Mouse (Mus musculus): ENCODE results near the gene Ncoa4. TPM values are rescaled to one million over a fixed set of nuclear protein-coding genes. Genes with fewer than 3 reads are reported as not detected.
"Not testable (repeated sequence)": the region's sequence is repeated elsewhere in the genome, so short reads cannot be mapped to it uniquely, and the experiment has no call there.

The Ncoa4 gene
- 74.8 and 106 TPM in 2 replicates for polyA plus RNA-seq (2014; fragmentation: Nextera tagmentation; extraction: Ambion mirVana)

DNA sequence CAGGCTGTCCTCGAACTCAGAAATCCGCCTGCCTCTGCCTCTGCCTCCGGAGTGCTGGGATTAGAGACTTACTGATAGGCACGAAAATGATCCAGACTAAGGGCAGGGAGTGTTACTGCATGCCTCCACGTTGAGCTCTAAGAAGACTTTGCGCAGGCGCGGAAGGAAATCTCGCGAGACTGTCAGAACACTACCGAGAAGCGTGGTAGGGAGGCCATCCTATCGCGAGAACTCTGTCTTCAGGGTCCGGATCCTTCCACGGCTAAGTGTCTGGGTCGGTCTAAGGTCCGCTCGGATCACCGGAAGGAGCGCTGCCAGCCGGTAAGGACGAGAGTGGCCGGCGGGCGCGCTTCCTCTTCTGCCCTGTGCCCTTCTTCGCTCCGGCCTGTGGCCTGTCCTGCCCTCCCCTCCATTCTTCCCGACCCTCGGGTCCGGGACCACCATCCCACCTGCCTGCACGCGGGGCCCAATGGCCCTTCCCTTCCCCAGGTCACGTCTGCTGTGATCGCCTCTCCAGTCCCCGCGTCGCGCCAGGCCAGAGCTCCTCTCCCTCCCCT lies at the start of gene Ncoa4:
Gene Ncoa4 (plus strand): TSS at position 176 of the 557 bp plus-strand sequence.
- under 1% methylated on average over 40 of the region's 40 CpGs for WGBS
- Histone ChIP-seq H3K9ac (ENCODE audit: low read depth, low read length) (peak within 1 kb of the TSS; percentile 77), H3K36me3 (ENCODE audit: control insufficient read depth, insufficient read depth, low read length) (no peaks in the 10 kb centered on the region), H3K27me3 (ENCODE audit: control insufficient read depth, insufficient read depth, low read length) (no peaks in the 10 kb centered on the region), H3K27ac (ENCODE audit: low read depth, low read length) (peak within 1 kb of the TSS; percentile 73), H3K4me1 (ENCODE audit: control insufficient read depth, insufficient read depth, low read length) (peaks cover 12% of the 10 kb centered on the region), H3K4me3 (ENCODE audit: low read length) (peak within 1 kb of the TSS; percentile 65), H3K4me2 (replicated peaks; ENCODE audit: low read depth, low read length) (peak within 1 kb of the TSS; percentile 75), H3K9me3 (ENCODE audit: control insufficient read depth, low read length) (no peaks in the 10 kb centered on the region)
- peak; percentile 97 for ATAC-seq (ENCODE audit: low FRiP score, low TSS enrichment)

DNA sequence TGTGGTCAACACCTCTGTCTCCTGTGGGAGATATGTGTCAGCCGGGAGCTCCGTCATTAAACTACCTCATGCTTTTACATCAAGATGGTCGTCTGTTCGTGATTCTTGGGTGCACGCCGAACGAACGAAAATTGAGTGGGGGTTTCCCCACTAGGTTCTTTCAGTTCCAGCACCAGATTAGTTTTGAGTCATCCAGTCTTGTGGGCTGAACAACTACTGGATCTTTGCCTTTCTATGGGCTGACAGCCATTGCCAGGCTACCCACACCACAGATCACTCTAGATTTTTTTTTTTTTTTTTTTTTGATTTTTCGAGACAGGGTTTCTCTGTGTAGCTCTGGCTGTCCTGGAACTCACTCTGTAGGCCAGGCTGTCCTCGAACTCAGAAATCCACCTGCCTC lies 47.5 kb upstream of the Ncoa4 start:
- ATAC-seq (ENCODE audit: low FRiP score, low TSS enrichment); H3K4me1 ChIP-seq (ENCODE audit: control insufficient read depth, insufficient read depth, low read length): not testable (repeated sequence)
- 94% methylated on average over 10 of the region's 10 CpGs for WGBS

DNA sequence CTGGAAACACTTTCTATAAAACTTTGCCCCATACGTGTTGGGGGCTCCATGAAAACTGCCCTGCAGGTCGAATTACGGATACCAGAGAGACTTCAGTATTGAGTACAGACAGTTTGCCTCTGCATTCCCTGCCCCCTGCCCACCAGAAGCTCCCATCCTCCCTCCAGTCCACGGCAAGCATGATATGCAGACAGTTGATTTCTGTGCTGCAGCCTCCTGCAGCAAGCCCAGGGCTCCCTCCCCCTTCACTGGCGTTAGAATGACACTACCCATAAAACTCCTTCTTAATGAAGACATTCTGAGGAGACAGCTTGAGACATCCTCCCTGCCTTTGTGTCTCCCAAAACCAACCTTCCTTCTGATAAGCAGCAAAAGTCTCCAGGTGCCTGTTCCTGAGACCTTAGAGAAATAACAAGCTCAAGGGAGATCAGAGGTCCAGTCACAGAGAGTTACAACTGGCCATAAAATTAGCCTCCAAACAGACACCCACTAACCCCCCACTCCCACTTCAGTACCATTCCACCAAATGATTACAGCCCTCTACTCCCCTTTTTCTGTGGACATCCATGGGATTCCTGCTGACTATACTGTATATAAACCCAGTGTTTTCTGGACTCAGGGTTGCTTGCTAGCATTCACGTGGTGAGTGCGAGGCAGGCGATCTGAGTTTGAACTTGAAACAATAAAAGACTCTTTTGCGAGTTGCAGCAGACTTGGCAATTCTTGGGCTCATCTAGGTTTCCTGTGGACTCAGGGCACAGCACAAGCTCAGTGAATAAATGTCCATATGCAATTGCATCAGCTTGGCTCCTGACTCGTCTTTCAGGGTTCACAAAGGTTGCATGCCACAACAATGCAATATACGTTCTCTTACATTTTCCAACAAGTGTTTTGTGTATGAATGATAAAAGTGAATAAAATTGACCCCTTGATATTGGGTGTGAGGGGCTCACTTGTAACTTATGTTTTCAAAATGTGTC lies 38.4 kb upstream of the Ncoa4 start:
- peak; percentile 75 for ATAC-seq (ENCODE audit: low FRiP score, low TSS enrichment)

More for the DNA sequence above, 47.5 kb upstream of the Ncoa4 start:
- H3K4me3 ChIP-seq (ENCODE audit: low read length); H3K9ac ChIP-seq (ENCODE audit: low read depth, low read length); H3K9me3 ChIP-seq (ENCODE audit: control insufficient read depth, low read length); H3K27ac ChIP-seq (ENCODE audit: low read depth, low read length); H3K27me3 ChIP-seq (ENCODE audit: control insufficient read depth, insufficient read depth, low read length); H3K36me3 ChIP-seq (ENCODE audit: control insufficient read depth, insufficient read depth, low read length); H3K4me2 ChIP-seq (replicated peaks; ENCODE audit: low read depth, low read length): not testable (repeated sequence)

DNA sequence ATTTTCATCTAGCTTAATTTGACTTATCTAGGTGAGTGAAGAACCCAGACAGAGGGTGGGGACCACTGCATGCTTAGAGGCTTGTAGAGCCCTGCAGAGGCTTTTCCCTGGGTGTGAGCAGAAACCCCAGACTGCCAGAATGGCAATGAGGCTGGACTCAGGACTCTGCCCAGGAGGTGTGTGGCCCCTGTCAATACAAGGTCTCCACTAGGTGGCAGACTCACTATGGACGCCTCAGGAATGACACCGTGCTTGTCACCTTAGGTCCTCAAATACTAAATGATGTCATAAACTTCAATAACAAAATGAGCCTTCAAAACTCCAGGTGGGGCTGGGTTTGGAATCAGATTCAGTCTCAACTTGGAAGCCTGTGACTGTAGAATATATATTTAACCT lies 37.7 kb upstream of the Ncoa4 start:
- Histone ChIP-seq H3K9me3 (ENCODE audit: control insufficient read depth, low read length) (no peaks in the 10 kb centered on the region), H3K27ac (ENCODE audit: low read depth, low read length) (no peak overlapping the region)
- WGBS = 51% methylated on average over 2 of the region's 2 CpGs

More for the DNA sequence above, 38.4 kb upstream of the Ncoa4 start:
- Histone ChIP-seq H3K27me3 (ENCODE audit: control insufficient read depth, insufficient read depth, low read length) (no peaks in the 10 kb centered on the region), H3K27ac (ENCODE audit: low read depth, low read length) (peak overlapping the region; percentile 55; the same call in 1 of the 2 replicates), H3K9ac (ENCODE audit: low read depth, low read length) (no peak overlapping the region), H3K36me3 (ENCODE audit: control insufficient read depth, insufficient read depth, low read length) (no peaks in the 10 kb centered on the region), H3K4me3 (ENCODE audit: low read length) (no peak overlapping the region), H3K4me1 (ENCODE audit: control insufficient read depth, insufficient read depth, low read length) (peaks cover 9% of the 10 kb centered on the region; the same call in 1 of the 2 replicates), H3K4me2 (replicated peaks; ENCODE audit: low read depth, low read length) (0 out of 2 replicates have a peak overlapping the region, but pooled peaks have one; percentile 10), H3K9me3 (ENCODE audit: control insufficient read depth, low read length) (no peaks in the 10 kb centered on the region)
- 24% methylated on average over 11 of the region's 11 CpGs for WGBS

DNA sequence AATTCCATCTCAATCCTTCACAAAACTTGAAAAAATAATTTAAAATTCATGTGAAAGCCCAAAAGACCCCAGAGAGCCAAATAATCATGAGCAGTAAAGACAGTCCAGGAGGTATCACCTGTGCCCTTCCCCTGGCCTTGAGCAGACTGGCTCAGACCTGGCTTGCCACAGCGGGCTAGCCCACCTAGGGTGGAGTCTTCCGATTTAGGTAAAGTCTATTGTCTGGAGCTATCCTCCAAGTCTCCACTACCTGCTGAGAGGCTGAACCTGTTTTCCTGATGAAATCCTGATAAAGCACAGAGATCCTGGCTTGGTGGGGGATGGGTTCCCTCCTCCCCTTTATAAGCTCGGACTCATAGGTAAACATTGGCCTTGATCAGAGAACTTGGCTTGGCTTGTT lies 35.4 kb upstream of the Ncoa4 start:
- Histone ChIP-seq H3K36me3 (ENCODE audit: control insufficient read depth, insufficient read depth, low read length) (no peaks in the 10 kb centered on the region), H3K27me3 (ENCODE audit: control insufficient read depth, insufficient read depth, low read length) (no peaks in the 10 kb centered on the region), H3K9ac (ENCODE audit: low read depth, low read length) (no peak overlapping the region), H3K4me2 (replicated peaks; ENCODE audit: low read depth, low read length) (no peak overlapping the region), H3K4me3 (ENCODE audit: low read length) (no peak overlapping the region), H3K4me1 (ENCODE audit: control insufficient read depth, insufficient read depth, low read length) (peaks cover 9% of the 10 kb centered on the region; the same call in 1 of the 2 replicates), H3K9me3 (ENCODE audit: control insufficient read depth, low read length) (no peaks in the 10 kb centered on the region), H3K27ac (ENCODE audit: low read depth, low read length) (no peak overlapping the region)
- WGBS = 78% methylated on average over 3 of the region's 3 CpGs
- no peak for ATAC-seq (ENCODE audit: low FRiP score, low TSS enrichment)

More for the DNA sequence above, 37.7 kb upstream of the Ncoa4 start:
- H3K4me1 ChIP-seq (ENCODE audit: control insufficient read depth, insufficient read depth, low read length) = peaks cover 9% of the 10 kb centered on the region; the same call in 1 of the 2 replicates
- no peak overlapping the region for H3K9ac ChIP-seq (ENCODE audit: low read depth, low read length)
- H3K27me3 ChIP-seq (ENCODE audit: control insufficient read depth, insufficient read depth, low read length) = no peaks in the 10 kb centered on the region
- H3K4me2 ChIP-seq (replicated peaks; ENCODE audit: low read depth, low read length) = no peak overlapping the region
- no peaks in the 10 kb centered on the region for H3K36me3 ChIP-seq (ENCODE audit: control insufficient read depth, insufficient read depth, low read length)
- no peak overlapping the region for H3K4me3 ChIP-seq (ENCODE audit: low read length)
- peak; percentile 16; the same call in 1 of the 2 replicates for ATAC-seq (ENCODE audit: low FRiP score, low TSS enrichment)

DNA sequence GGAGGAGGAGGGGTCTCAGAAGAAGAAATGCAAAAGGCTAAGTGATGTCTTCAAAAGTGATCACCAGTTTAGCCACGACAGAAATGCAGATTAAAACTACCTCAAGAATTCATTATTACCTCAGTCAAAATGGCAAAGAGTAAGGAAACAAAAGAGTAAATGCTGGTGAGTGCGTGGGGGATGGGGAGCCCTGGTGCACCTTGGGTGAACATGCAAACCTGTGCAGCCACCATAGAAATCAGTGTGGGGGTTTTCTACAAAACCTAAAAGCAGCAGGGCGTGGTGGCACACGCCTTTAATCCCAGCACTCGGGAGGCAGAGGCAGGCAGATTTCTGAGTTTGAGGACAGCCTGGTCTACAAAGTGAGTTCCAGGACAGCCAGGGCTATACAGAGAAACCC lies 34.4 kb upstream of the Ncoa4 start:
- H3K4me2 ChIP-seq (replicated peaks; ENCODE audit: low read depth, low read length); H3K4me3 ChIP-seq (ENCODE audit: low read length); H3K27ac ChIP-seq (ENCODE audit: low read depth, low read length); H3K9ac ChIP-seq (ENCODE audit: low read depth, low read length); H3K4me1 ChIP-seq (ENCODE audit: control insufficient read depth, insufficient read depth, low read length); H3K9me3 ChIP-seq (ENCODE audit: control insufficient read depth, low read length); H3K36me3 ChIP-seq (ENCODE audit: control insufficient read depth, insufficient read depth, low read length); H3K27me3 ChIP-seq (ENCODE audit: control insufficient read depth, insufficient read depth, low read length); ATAC-seq (ENCODE audit: low FRiP score, low TSS enrichment): not testable (repeated sequence)
- 87% methylated on average over 5 of the region's 5 CpGs for WGBS

DNA sequence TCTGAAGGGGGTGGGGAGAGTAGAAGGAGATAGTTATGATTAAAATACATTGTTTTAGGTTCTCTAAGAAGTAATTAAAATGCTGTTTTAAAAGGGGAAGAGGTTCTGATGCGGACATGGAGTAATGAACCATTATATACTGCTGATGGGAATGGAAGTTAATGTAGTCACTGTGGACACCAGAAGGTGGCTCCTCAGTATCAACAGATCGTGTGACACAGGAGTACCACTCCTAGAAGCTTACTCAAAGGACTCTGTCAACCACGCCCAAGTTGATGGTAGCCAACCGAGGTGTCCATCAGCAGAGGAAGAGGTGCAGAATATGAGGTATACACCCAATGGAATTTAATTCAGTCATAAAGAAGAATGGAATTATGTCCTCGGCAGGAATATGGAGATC lies 31.3 kb upstream of the Ncoa4 start:
- Histone ChIP-seq H3K4me1 (ENCODE audit: control insufficient read depth, insufficient read depth, low read length) (no peaks in the 10 kb centered on the region), H3K9ac (ENCODE audit: low read depth, low read length) (no peak overlapping the region), H3K4me3 (ENCODE audit: low read length) (no peak overlapping the region), H3K27ac (ENCODE audit: low read depth, low read length) (no peak overlapping the region), H3K9me3 (ENCODE audit: control insufficient read depth, low read length) (no peaks in the 10 kb centered on the region), H3K36me3 (ENCODE audit: control insufficient read depth, insufficient read depth, low read length) (no peaks in the 10 kb centered on the region), H3K27me3 (ENCODE audit: control insufficient read depth, insufficient read depth, low read length) (no peaks in the 10 kb centered on the region), H3K4me2 (replicated peaks; ENCODE audit: low read depth, low read length) (no peak overlapping the region)
- WGBS = 77% methylated on average over 5 of the region's 5 CpGs
- no peak for ATAC-seq (ENCODE audit: low FRiP score, low TSS enrichment)

DNA sequence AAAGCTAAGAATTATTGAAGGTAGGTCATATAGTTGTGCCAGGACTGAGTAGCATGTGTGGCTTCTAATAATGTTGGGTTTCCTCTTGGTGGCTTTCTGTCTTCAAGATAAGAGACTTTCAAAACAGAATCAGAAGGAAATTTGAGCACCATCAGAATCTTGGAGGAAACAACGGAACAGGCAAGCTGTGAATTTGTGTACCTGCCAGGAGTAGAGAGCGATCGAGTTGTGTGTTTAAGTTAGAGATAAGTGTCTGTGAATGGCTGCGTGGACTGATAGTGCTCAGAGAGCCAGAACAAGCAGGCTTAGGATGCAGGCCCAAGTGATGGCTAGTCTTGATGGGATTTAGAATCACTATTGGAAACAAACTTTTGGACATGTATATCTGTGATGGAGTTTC lies 27.8 kb upstream of the Ncoa4 start:
- H3K4me2 ChIP-seq (replicated peaks; ENCODE audit: low read depth, low read length) = no peak overlapping the region
- no peaks in the 10 kb centered on the region for H3K9me3 ChIP-seq (ENCODE audit: control insufficient read depth, low read length)
- H3K36me3 ChIP-seq (ENCODE audit: control insufficient read depth, insufficient read depth, low read length) = no peaks in the 10 kb centered on the region
- H3K27ac ChIP-seq (ENCODE audit: low read depth, low read length) = no peak overlapping the region
- 83% methylated on average over 4 of the region's 4 CpGs for WGBS
- no peak overlapping the region for H3K4me3 ChIP-seq (ENCODE audit: low read length)
- H3K27me3 ChIP-seq (ENCODE audit: control insufficient read depth, insufficient read depth, low read length) = no peaks in the 10 kb centered on the region
- ATAC-seq (ENCODE audit: low FRiP score, low TSS enrichment) = no peak
- H3K4me1 ChIP-seq (ENCODE audit: control insufficient read depth, insufficient read depth, low read length) = no peaks in the 10 kb centered on the region
- H3K9ac ChIP-seq (ENCODE audit: low read depth, low read length) = no peak overlapping the region

DNA sequence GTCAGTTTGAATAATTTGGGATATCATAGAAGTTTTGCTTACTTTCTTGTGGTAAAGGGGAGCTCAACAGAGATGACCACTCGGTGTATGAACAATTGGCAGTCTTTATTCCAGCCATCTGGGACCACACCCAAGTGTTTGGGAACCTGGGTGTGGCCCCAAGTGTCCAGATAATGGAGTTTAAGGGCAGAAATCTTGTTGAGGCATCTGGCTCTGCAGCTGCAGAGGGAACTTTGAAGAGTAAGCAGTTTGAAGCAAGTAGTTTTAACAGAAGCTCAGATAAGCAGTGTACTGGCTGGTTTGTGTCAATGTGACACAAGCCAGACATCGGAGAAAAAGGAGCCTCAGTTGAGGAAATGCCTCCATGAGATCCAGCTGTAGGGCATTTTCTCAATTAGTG lies 25.4 kb upstream of the Ncoa4 start:
- H3K9ac ChIP-seq (ENCODE audit: low read depth, low read length) = no peak overlapping the region
- WGBS = 86% methylated on average over 2 of the region's 2 CpGs
- H3K4me3 ChIP-seq (ENCODE audit: low read length) = no peak overlapping the region
- H3K27me3 ChIP-seq (ENCODE audit: control insufficient read depth, insufficient read depth, low read length) = no peaks in the 10 kb centered on the region
- ATAC-seq (ENCODE audit: low FRiP score, low TSS enrichment) = no peak
- no peak overlapping the region for H3K27ac ChIP-seq (ENCODE audit: low read depth, low read length)
- no peaks in the 10 kb centered on the region for H3K4me1 ChIP-seq (ENCODE audit: control insufficient read depth, insufficient read depth, low read length)
- no peaks in the 10 kb centered on the region for H3K36me3 ChIP-seq (ENCODE audit: control insufficient read depth, insufficient read depth, low read length)
- H3K9me3 ChIP-seq (ENCODE audit: control insufficient read depth, low read length) = no peaks in the 10 kb centered on the region
- H3K4me2 ChIP-seq (replicated peaks; ENCODE audit: low read depth, low read length) = no peak overlapping the region

Data from kidney, embryonic 14.5 days (tissue).